Mouse (Mus musculus) lung, embryonic 14.5 days (tissue): ENCODE data around the gene Tex33. TPM values are rescaled to one million over a fixed set of nuclear protein-coding genes. Genes with fewer than 3 reads are reported as not detected.

Experiments
- ATAC-seq: fragments of 200-750 bp; cut with Nextera tagmentation; 2 replicates; pipeline ENCODE4 v1.8.0; 2017; ENCODE audit warnings: mild to moderate bottlenecking, moderate TSS enrichment, moderate library complexity; ENCODE audit not compliant: insufficient read depth
- DNase-seq: peaks from one replicate; pipeline ENCODE4 v3.0.0-alpha.2; 2015
- H3K27ac ChIP-seq: fragments of 300-500 bp; sonication (generic); 2 replicates; pipeline ENCODE4 v1.5.1; 2014; ENCODE audit warnings: low read depth, mild to moderate bottlenecking, moderate library complexity
- H3K27me3 ChIP-seq: fragments of 300-500 bp; sonication (generic); 2 replicates; pipeline ENCODE4 v1.6.1; 2014; ENCODE audit warnings: low read length, control low read depth; ENCODE audit not compliant: insufficient read depth
- H3K36me3 ChIP-seq: fragments of 300-500 bp; sonication (generic); 2 replicates; pipeline ENCODE4 v1.6.1; 2014; ENCODE audit warnings: control low read depth; ENCODE audit not compliant: insufficient read depth
- H3K4me1 ChIP-seq: fragments of 300-500 bp; sonication (generic); 2 replicates; pipeline ENCODE4 v1.6.1; 2014; ENCODE audit warnings: antibody characterized with exemption, control low read depth; ENCODE audit not compliant: insufficient read depth
- H3K4me2 ChIP-seq: fragments of 300-500 bp; sonication (generic); 2 replicates; pipeline ENCODE4 v1.6.1; 2014; ENCODE audit warnings: mild to moderate bottlenecking
- H3K4me3 ChIP-seq: fragments of 300-500 bp; sonication (generic); 2 replicates; pipeline ENCODE4 v1.5.1; 2014; ENCODE audit warnings: low read depth, low read length
- H3K9ac ChIP-seq: fragments of 300-500 bp; sonication (generic); 2 replicates; pipeline ENCODE4 v1.6.1; 2014
- H3K9me3 ChIP-seq: fragments of 300-500 bp; sonication (generic); 2 replicates; pipeline ENCODE4 v1.6.1; 2016; ENCODE audit warnings: low read depth, low read length, control low read depth
- CTCF ChIP-seq: IDR thresholded peaks from 2 replicates; pipeline ENCODE4 v1.5.1; 2016; ENCODE audit warnings: antibody characterized with exemption, low read depth
- WGBS: fragments of 180-500 bp; shearing (Covaris S2); extraction: QIAGEN DNeasy Blood & Tissue Kit; methylation state at CpG from one replicate; pipeline ENCODE4 v1.1.7; 2014; 5-methylcytosine and 5-hydroxymethylcytosine counted together
- polyA plus RNA-seq: library from polyadenylated mRNA; unstranded; fragments of >200 nt; fragmentation: Nextera tagmentation; extraction: Ambion mirVana; gene quantifications from 2 replicates; pipeline ENCODE4 v1.2.1, GENCODE M21; 2014

The Tex33 gene
- polyA plus RNA-seq, 1 experiment from 2014 or later: not detected

GRCm38 (mm10) chr15:78377859-78378258 is 17.9 kb downstream of the Tex33 start:
- H3K4me3 ChIP-seq: no peak overlapping the region
- ATAC-seq (no peak), DNase-seq (no peak)
- H3K9me3 ChIP-seq: no peaks in the 10 kb centered on the region
- H3K27me3 ChIP-seq: no peaks in the 10 kb centered on the region
- no peak overlapping the region for H3K4me2 ChIP-seq
- peaks cover 14% of the 10 kb centered on the region for H3K4me1 ChIP-seq
- WGBS: 83% methylated on average over 10 of the region's 10 CpGs
- H3K9ac ChIP-seq: no peak overlapping the region
- H3K36me3 ChIP-seq: no peaks in the 10 kb centered on the region
- H3K27ac ChIP-seq: no peak overlapping the region
- TF ChIP-seq CTCF: no peak

- Histone ChIP-seq H3K36me3 (no peaks in the 10 kb centered on the region), H3K4me1 (peaks cover 14% of the 10 kb centered on the region), H3K27ac (no peak overlapping the region), H3K4me2 (no peak overlapping the region), H3K27me3 (peaks cover 5% of the 10 kb centered on the region; the same call in 1 of the 2 replicates), H3K9me3 (no peaks in the 10 kb centered on the region), H3K9ac (no peak overlapping the region), H3K4me3 (no peak overlapping the region)
- ATAC-seq (no peak), DNase-seq (no peak)
- 65% methylated on average over 3 of the region's 3 CpGs for WGBS
- no peak for TF ChIP-seq CTCF
Measured at GRCm38 (mm10) chr15:78374204-78374603, 21.5 kb downstream of the Tex33 start.

- no peak for TF ChIP-seq CTCF
- no peak overlapping the region for H3K9ac ChIP-seq
- peaks cover 14% of the 10 kb centered on the region for H3K4me1 ChIP-seq
- ATAC-seq (peak; percentile 78; the same call in 1 of the 2 replicates), DNase-seq (peak; percentile 84)
- no peaks in the 10 kb centered on the region for H3K9me3 ChIP-seq
- peaks cover 5% of the 10 kb centered on the region; the same call in 1 of the 2 replicates for H3K27me3 ChIP-seq
- H3K4me2 ChIP-seq: no peak overlapping the region
- H3K27ac ChIP-seq: peak overlapping the region; percentile 76
- H3K36me3 ChIP-seq: no peaks in the 10 kb centered on the region
- 12% methylated on average over 3 of the region's 3 CpGs for WGBS
- no peak overlapping the region for H3K4me3 ChIP-seq
Measured at GRCm38 (mm10) chr15:78372796-78373195, 22.9 kb downstream of the Tex33 start.

DNA sequence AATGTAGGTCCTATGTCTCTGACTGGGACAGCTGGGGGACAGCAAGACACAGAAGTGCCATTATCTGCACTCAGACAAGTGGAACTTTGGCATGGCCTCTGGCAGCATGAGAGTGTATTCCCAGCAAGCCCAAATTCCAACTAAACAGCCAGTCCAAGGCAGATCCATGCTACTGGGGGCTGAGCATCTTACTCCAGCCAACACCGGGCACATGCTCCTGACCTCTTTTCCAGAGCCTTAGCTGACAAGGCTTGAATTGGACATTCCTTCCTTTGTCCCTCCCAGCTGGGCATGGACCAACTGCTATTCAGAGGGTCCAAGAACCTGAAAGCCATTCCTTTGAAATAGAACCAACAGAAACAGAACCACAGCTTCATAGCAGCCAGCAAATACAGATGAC is 26.1 kb downstream of the Tex33 start:
- no peaks in the 10 kb centered on the region for H3K9me3 ChIP-seq
- H3K36me3 ChIP-seq: no peaks in the 10 kb centered on the region
- H3K4me1 ChIP-seq: peaks cover 14% of the 10 kb centered on the region
- 64% methylated on average over 1 of the region's 1 CpGs for WGBS
- no peak overlapping the region for H3K9ac ChIP-seq
- no peak overlapping the region for H3K27ac ChIP-seq
- H3K27me3 ChIP-seq: peaks cover 5% of the 10 kb centered on the region; the same call in 1 of the 2 replicates
- ATAC-seq (no peak), DNase-seq (no peak)
- H3K4me3 ChIP-seq: no peak overlapping the region
- TF ChIP-seq CTCF: no peak
- no peak overlapping the region for H3K4me2 ChIP-seq

GRCm38 (mm10) chr15:78368926-78369346 is 26.8 kb downstream of the Tex33 start:
- DNase-seq (peak; percentile 78), ATAC-seq (no peak)
- Histone ChIP-seq H3K4me2 (no peak overlapping the region), H3K9me3 (no peaks in the 10 kb centered on the region), H3K9ac (no peak overlapping the region), H3K27ac (no peak overlapping the region), H3K27me3 (peaks cover 5% of the 10 kb centered on the region; the same call in 1 of the 2 replicates), H3K4me3 (no peak overlapping the region), H3K4me1 (peaks cover 9% of the 10 kb centered on the region), H3K36me3 (no peaks in the 10 kb centered on the region)
- peak; percentile 86 for TF ChIP-seq CTCF
- 5% methylated on average over 8 of the region's 8 CpGs for WGBS

- Histone ChIP-seq H3K9me3 (no peaks in the 10 kb centered on the region), H3K4me2 (no peak overlapping the region), H3K4me3 (no peak overlapping the region), H3K27ac (no peak overlapping the region), H3K9ac (no peak overlapping the region), H3K27me3 (peaks cover 5% of the 10 kb centered on the region; the same call in 1 of the 2 replicates), H3K4me1 (no peaks in the 10 kb centered on the region), H3K36me3 (no peaks in the 10 kb centered on the region)
- DNase-seq (no peak), ATAC-seq (no peak)
- TF ChIP-seq CTCF: no peak
- WGBS: 69% methylated on average over 3 of the region's 3 CpGs
Measured at GRCm38 (mm10) chr15:78367811-78368210, 27.9 kb downstream of the Tex33 start.

GRCm38 (mm10) chr15:78366875-78367274 is 28.8 kb downstream of the Tex33 start:
- ATAC-seq: no peak
- Histone ChIP-seq H3K9ac (no peak overlapping the region), H3K9me3 (no peaks in the 10 kb centered on the region), H3K4me3 (no peak overlapping the region), H3K4me1 (no peaks in the 10 kb centered on the region), H3K4me2 (no peak overlapping the region), H3K36me3 (no peaks in the 10 kb centered on the region), H3K27me3 (peaks cover 5% of the 10 kb centered on the region; the same call in 1 of the 2 replicates), H3K27ac (no peak overlapping the region)
- WGBS: 67% methylated on average over 8 of the region's 8 CpGs
- DNase-seq: no peak
- TF ChIP-seq CTCF: no peak
